Mouse (Mus musculus) olfactory bulb, adult 2 months (tissue): ENCODE measurements around the gene Myom1. TPM values are rescaled to one million over a fixed set of nuclear protein-coding genes. Genes with fewer than 3 reads are reported as not detected.

Experiments
- H3K27ac ChIP-seq: fragments of 200-500 bp; 2 replicates; pipeline ENCODE4 v1.5.1; 2012; ENCODE audit warnings: low read depth, low read length; ENCODE audit not compliant: insufficient read depth
- H3K4me1 ChIP-seq: fragments of 200-500 bp; 2 replicates; pipeline ENCODE4 v1.6.1; 2012; ENCODE audit warnings: low read length; ENCODE audit not compliant: control insufficient read depth, insufficient read depth
- H3K4me3 ChIP-seq: fragments of 200-500 bp; 2 replicates; pipeline ENCODE4 v1.5.1; 2012; ENCODE audit warnings: mild to moderate bottlenecking, low read depth, low read length, moderate library complexity; ENCODE audit not compliant: insufficient read depth
- CTCF ChIP-seq: fragments of 200-500 bp; IDR thresholded peaks from 2 replicates; pipeline ENCODE4 v1.5.1; 2012; ENCODE audit warnings: low read depth, mild to moderate bottlenecking, low read length, moderate library complexity; ENCODE audit not compliant: insufficient read depth
- POLR2A ChIP-seq: fragments of 200-500 bp; IDR thresholded peaks from 2 replicates; pipeline ENCODE4 v1.6.1; 2012; ENCODE audit warnings: mild to moderate bottlenecking, low read depth, low read length, moderate library complexity; ENCODE audit not compliant: insufficient read depth
- WGBS: fragments of 180-500 bp; shearing (Covaris S2); methylation state at CpG from one replicate; pipeline ENCODE4 v1.1.7; 2018; 5-methylcytosine and 5-hydroxymethylcytosine counted together
- polyA plus RNA-seq: library from polyadenylated mRNA; stranded (reverse); fragments of >200 nt; gene quantifications from 2 replicates; pipeline ENCODE4 v1.2.4, GENCODE M21; 2012; ENCODE audit warnings: low replicate concordance; ENCODE audit not compliant: missing spikeins, insufficient read depth, insufficient read length

Gene Myom1
- polyA plus RNA-seq, 1 experiment: not detected

GRCm38 (mm10) chr17:71169639-71170038 lies 167.2 kb downstream of the Myom1 start:
- H3K4me3 ChIP-seq: no peak overlapping the region
- no peak overlapping the region for H3K27ac ChIP-seq
- peaks cover 4% of the 10 kb centered on the region; the same call in 1 of the 2 replicates for H3K4me1 ChIP-seq
- WGBS: 98% methylated on average over 1 of the region's 1 CpGs
- TF ChIP-seq CTCF (no peak), POLR2A (no peak)

GRCm38 (mm10) chr17:71171161-71171560 lies 168.7 kb downstream of the Myom1 start:
- H3K27ac ChIP-seq: no peak overlapping the region
- TF ChIP-seq CTCF (no peak), POLR2A (no peak)
- no peak overlapping the region for H3K4me3 ChIP-seq
- peaks cover 4% of the 10 kb centered on the region; the same call in 1 of the 2 replicates for H3K4me1 ChIP-seq
- 95% methylated on average over 4 of the region's 4 CpGs for WGBS

Other genes starting within 250 kb of the Myom1 start
- not detected in 2 replicates for gene Tgif1, start 149.1 kb upstream of the Myom1 start, polyA plus RNA-seq
- not detected in 2 replicates for gene Myl12a, start 245 bp downstream of the Myom1 start, polyA plus RNA-seq
- not detected in 2 replicates for gene Lpin2, start 179.9 kb downstream of the Myom1 start, polyA plus RNA-seq